Mouse (Mus musculus) megakaryocyte, embryonic 14.5 days (primary cell): ENCODE results near the gene Mboat7.

ENCODE experiments used
- FLI1 ChIP-seq: IDR thresholded peaks from 2 replicates; pipeline ENCODE4 v1.6.1; 2012; ENCODE audit warnings: low read length, inconsistent platforms, mixed read lengths
- GATA1 ChIP-seq: IDR thresholded peaks from 3 replicates; pipeline ENCODE4 v1.6.1; 2012; ENCODE audit warnings: mixed read lengths, low read length, inconsistent platforms, borderline replicate concordance

DNA sequence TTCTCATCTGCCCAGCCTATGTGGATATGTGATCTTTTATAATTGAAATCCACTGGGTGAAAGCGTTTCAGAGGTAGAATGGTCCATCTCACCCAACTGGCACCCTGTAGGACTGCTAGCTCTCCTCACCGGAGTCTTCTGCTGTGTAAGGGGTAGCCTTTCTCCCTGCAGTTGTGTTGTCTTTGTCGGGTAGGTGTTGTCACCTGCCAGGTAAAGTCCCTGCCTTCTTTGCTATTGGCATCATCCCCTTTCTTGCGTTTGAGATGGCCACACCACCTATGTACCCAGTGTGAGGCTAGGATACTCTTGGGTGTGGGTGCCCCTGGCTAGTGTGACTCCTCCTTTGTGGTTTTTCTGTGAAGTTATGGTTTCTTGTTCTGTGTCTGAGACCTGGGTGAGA lies 46.7 kb downstream of the Mboat7 start:
- TF ChIP-seq GATA1 (no peak), FLI1 (no peak)
